Mouse (Mus musculus) layer of hippocampus, adult 8-10 months (tissue): ENCODE data around the gene Serpinb9g. TPM values are rescaled to one million over a fixed set of nuclear protein-coding genes. Genes with fewer than 3 reads are reported as not detected.
"Not testable (repeated sequence)": the region's sequence is repeated elsewhere in the genome, so short reads cannot be mapped to it uniquely, and the experiment has no call there.

Experiments
- DNase-seq, 2 experiments: peaks; one replicate each; pipeline ENCODE4 v3.0.0; 2022; ENCODE audit warnings: low spot score in 2 of 2
- total RNA-seq, 4 experiments: library from RNA; stranded (reverse); gene quantifications; 2 replicates each; pipeline ENCODE4 v1.2.4; 2022

Gene Serpinb9g
- not detected for total RNA-seq

- DNase-seq: not testable (repeated sequence)
Measured at GRCm38 (mm10) chr13:33484490-33484889, at the start of gene Serpinb9g. TSS of gene Serpinb9g (plus strand) at chr13:33484790.

GRCm38 (mm10) chr13:33483872-33484271 lies 718 bp upstream of the Serpinb9g start:
- DNase-seq: not testable (repeated sequence)

GRCm38 (mm10) chr13:33524629-33525028 lies 40.0 kb downstream of the Serpinb9g start:
- no peak for DNase-seq

- DNase-seq: no peak
Measured at GRCm38 (mm10) chr13:33532814-33533213, 48.2 kb downstream of the Serpinb9g start.

Other genes starting within 250 kb of the Serpinb9g start
- not detected for gene Serpinb9e, start 235.2 kb upstream of the Serpinb9g start, total RNA-seq
- not detected for gene Serpinb9f, start 160.7 kb upstream of the Serpinb9g start, total RNA-seq
- not detected for gene Gm11397, start 89.0 kb upstream of the Serpinb9g start, total RNA-seq
- not detected for gene Serpinb6d, start 176.6 kb downstream of the Serpinb9g start, total RNA-seq